Mouse (Mus musculus) forebrain, postnatal 0 days (tissue): ENCODE measurements around the gene Pcnx. TPM values are rescaled to one million over a fixed set of nuclear protein-coding genes. Genes with fewer than 3 reads are reported as not detected.
"Not testable (repeated sequence)": the region's sequence is repeated elsewhere in the genome, so short reads cannot be mapped to it uniquely, and the experiment has no call there.

Source experiments
- ATAC-seq: fragments of 200-750 bp; cut with Nextera tagmentation; 2 replicates; pipeline ENCODE4 v1.8.0; 2017; ENCODE audit warnings: mild to moderate bottlenecking, moderate library complexity
- DNase-seq: peaks from one replicate; pipeline ENCODE4 v3.0.0-alpha.2; 2015
- H3K27ac ChIP-seq: fragments of 300-500 bp; sonication (generic); 2 replicates; pipeline ENCODE4 v1.5.1; 2014; ENCODE audit warnings: low read depth, mild to moderate bottlenecking, antibody characterized with exemption, low read length, moderate library complexity, mixed read lengths
- H3K27me3 ChIP-seq: fragments of 300-500 bp; sonication (generic); 2 replicates; pipeline ENCODE4 v1.6.1; 2014; ENCODE audit warnings: mild to moderate bottlenecking, low read length, mixed read lengths; ENCODE audit not compliant: insufficient read depth
- H3K36me3 ChIP-seq: fragments of 300-500 bp; sonication (generic); 2 replicates; pipeline ENCODE4 v1.6.1; 2014; ENCODE audit warnings: mild to moderate bottlenecking, moderate library complexity; ENCODE audit not compliant: insufficient read depth
- H3K4me1 ChIP-seq: fragments of 300-500 bp; sonication (generic); 2 replicates; pipeline ENCODE4 v1.6.1; 2014; ENCODE audit warnings: antibody characterized with exemption; ENCODE audit not compliant: insufficient read depth
- H3K4me2 ChIP-seq: fragments of 300-500 bp; sonication (generic); 2 replicates; pipeline ENCODE4 v1.6.1; 2014; ENCODE audit warnings: low read depth, mild to moderate bottlenecking, moderate library complexity
- H3K4me3 ChIP-seq: fragments of 300-500 bp; sonication (generic); 2 replicates; pipeline ENCODE4 v1.5.1; 2014; ENCODE audit warnings: low read depth, low read length, mixed read lengths
- H3K9ac ChIP-seq: fragments of 300-500 bp; sonication (generic); 2 replicates; pipeline ENCODE4 v1.6.1; 2014; ENCODE audit warnings: mild to moderate bottlenecking
- H3K9me3 ChIP-seq: fragments of 300-500 bp; sonication (generic); 2 replicates; pipeline ENCODE4 v1.6.1; 2016; ENCODE audit warnings: low read length
- CTCF ChIP-seq: sonication (generic); IDR thresholded peaks from 2 replicates; pipeline ENCODE4 v1.5.1; 2016; ENCODE audit warnings: antibody characterized with exemption, control low read depth, low read depth
- WGBS: fragments of 180-500 bp; shearing (Covaris S2); extraction: QIAGEN DNeasy Blood & Tissue Kit; methylation state at CpG from one replicate; pipeline ENCODE4 v1.1.7; 2014; 5-methylcytosine and 5-hydroxymethylcytosine counted together
- polyA plus RNA-seq: library from polyadenylated mRNA; unstranded; fragments of >200 nt; fragmentation: Nextera tagmentation; extraction: Ambion mirVana; gene quantifications from 2 replicates; pipeline ENCODE4 v1.2.1, GENCODE M21; 2015
- total RNA-seq: library from RNA; depleted of rRNA; stranded (reverse); fragments of >200 nt; gene quantifications from 2 replicates; pipeline ENCODE4 v1.2.3, GENCODE M21; 2014; rRNA removed

Gene Pcnx
- total and polyA plus RNA-seq, 2 experiments from 2014 or later = 6.3 to 37.6 TPM

- no peak for ATAC-seq
- H3K36me3 ChIP-seq = peaks cover 35% of the 10 kb centered on the region
- no peaks in the 10 kb centered on the region for H3K27me3 ChIP-seq
- H3K4me2 ChIP-seq = no peak overlapping the region
- no peak overlapping the region for H3K9ac ChIP-seq
- TF ChIP-seq CTCF = no peak
- H3K27ac ChIP-seq = no peak overlapping the region
- H3K4me1 ChIP-seq = no peaks in the 10 kb centered on the region
- H3K9me3 ChIP-seq = no peaks in the 10 kb centered on the region
- no peak overlapping the region for H3K4me3 ChIP-seq
- 60% methylated on average over 3 of the region's 3 CpGs for WGBS
- DNase-seq = no peak
Observed at GRCm38 (mm10) chr12:81997497-81997896, 137.7 kb downstream of the Pcnx start.

GRCm38 (mm10) chr12:82002697-82003096 lies 142.9 kb downstream of the Pcnx start:
- not testable (repeated sequence) for H3K36me3 ChIP-seq, H3K27ac ChIP-seq, H3K27me3 ChIP-seq, H3K4me2 ChIP-seq, H3K4me3 ChIP-seq, H3K9me3 ChIP-seq, H3K4me1 ChIP-seq, H3K9ac ChIP-seq, DNase-seq
- WGBS = no CpG with 5 or more reads among the region's 6 CpGs
- ATAC-seq = peak; percentile 99

- H3K27ac ChIP-seq = not testable (repeated sequence)
- ATAC-seq = peak; percentile 93
- WGBS = no CpG with 5 or more reads among the region's 6 CpGs
Observed at GRCm38 (mm10) chr12:82025901-82026633, 166.2 kb downstream of the Pcnx start.

GRCm38 (mm10) chr12:82033524-82033923 lies 173.7 kb downstream of the Pcnx start:
- H3K4me1 ChIP-seq, H3K4me2 ChIP-seq, H3K9ac ChIP-seq, H3K27me3 ChIP-seq, H3K9me3 ChIP-seq, H3K27ac ChIP-seq, H3K4me3 ChIP-seq, DNase-seq, H3K36me3 ChIP-seq: not testable (repeated sequence)
- ATAC-seq = peak; percentile 99
- no CpG with 5 or more reads among the region's 6 CpGs for WGBS

More at GRCm38 (mm10) chr12:82025901-82026633, 166.2 kb downstream of the Pcnx start:
- H3K9ac ChIP-seq, H3K9me3 ChIP-seq, H3K4me3 ChIP-seq, H3K27me3 ChIP-seq, H3K4me2 ChIP-seq, H3K4me1 ChIP-seq, H3K36me3 ChIP-seq, DNase-seq: not testable (repeated sequence)

GRCm38 (mm10) chr12:82033973-82034372 lies 174.2 kb downstream of the Pcnx start:
- no CpG with 5 or more reads among the region's 6 CpGs for WGBS
- not testable (repeated sequence) for H3K4me3 ChIP-seq, H3K27ac ChIP-seq, H3K9ac ChIP-seq, ATAC-seq, DNase-seq, H3K36me3 ChIP-seq, H3K9me3 ChIP-seq, H3K4me1 ChIP-seq, H3K27me3 ChIP-seq, H3K4me2 ChIP-seq

- DNase-seq, H3K4me2 ChIP-seq, H3K4me1 ChIP-seq, H3K9me3 ChIP-seq, H3K4me3 ChIP-seq, H3K36me3 ChIP-seq, H3K27ac ChIP-seq, H3K27me3 ChIP-seq, H3K9ac ChIP-seq, ATAC-seq: not testable (repeated sequence)
- no CpG with 5 or more reads among the region's 4 CpGs for WGBS
Observed at GRCm38 (mm10) chr12:82044078-82044477, 184.3 kb downstream of the Pcnx start.

Other genes with a start within 250 kb of the Pcnx start
- 54.6 and 64.0 TPM in 2 replicates for gene Ttc9, start 228.8 kb upstream of the Pcnx start, total RNA-seq
- gene Ttc9, start 228.8 kb upstream of the Pcnx start, polyA plus RNA-seq = 18.7 and 19.5 TPM in 2 replicates
- gene Map3k9, start 78.8 kb upstream of the Pcnx start, total RNA-seq = 41.4 and 49.2 TPM in 2 replicates
- 4.3 and 6.5 TPM in 2 replicates for gene Map3k9, start 78.8 kb upstream of the Pcnx start, polyA plus RNA-seq